Mouse (Mus musculus) cerebellum, adult 9-10 months (tissue): ENCODE data around the gene Vmn1r31.

ENCODE experiments used
- DNase-seq: peaks from one replicate; pipeline ENCODE4 v3.0.0; 2022

Gene Vmn1r31

DNA sequence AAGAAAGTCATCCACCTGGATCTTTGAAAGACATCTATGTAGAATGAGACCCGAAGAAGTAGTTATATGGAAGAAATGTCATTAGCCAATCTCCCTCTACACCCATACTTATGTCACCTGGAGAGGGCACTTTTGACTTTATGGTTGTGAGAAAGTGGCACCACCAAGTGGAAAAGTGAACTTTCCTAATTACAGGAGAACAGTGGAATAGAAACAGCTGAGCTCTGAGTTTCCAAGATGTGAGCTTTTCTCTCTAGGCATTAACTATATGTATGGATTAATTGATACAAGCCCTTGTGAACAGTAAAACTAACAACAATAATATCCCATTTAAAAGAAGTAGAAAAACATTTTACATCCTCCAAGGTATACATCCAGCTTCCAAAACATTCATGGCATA lies at the start of gene Vmn1r31:
Gene Vmn1r31, minus strand, starts transcription at position 101 of the 400 bp plus-strand sequence.
- DNase-seq = no peak

GRCm38 (mm10) chr6:58443285-58443684 lies 31.8 kb downstream of the Vmn1r31 start, which contains the start of gene Vmn1r30:
Gene Vmn1r30 (minus strand): TSS chr6:58443385.
- DNase-seq = no peak
